Mouse (Mus musculus) intestine, postnatal 0 days (tissue): Measurements from ENCODE around the gene Arid4a. TPM values are rescaled to one million over a fixed set of nuclear protein-coding genes. Genes with fewer than 3 reads are reported as not detected.
"Not testable (repeated sequence)": the region's sequence is repeated elsewhere in the genome, so short reads cannot be mapped to it uniquely, and the experiment has no call there.

Experiments
- ATAC-seq: fragments of 200-750 bp; cut with Nextera tagmentation; 2 replicates; pipeline ENCODE4 v1.8.0; 2017; ENCODE audit warnings: mild to moderate bottlenecking, moderate TSS enrichment, moderate library complexity
- H3K27ac ChIP-seq: fragments of 300-500 bp; sonication (generic); 2 replicates; pipeline ENCODE4 v1.5.1; 2014; ENCODE audit warnings: mild to moderate bottlenecking, low read depth, low read length, moderate library complexity
- H3K27me3 ChIP-seq: fragments of 300-500 bp; sonication (generic); replicated peaks from 2 replicates; pipeline ENCODE4 v1.6.1; 2014; ENCODE audit warnings: low read length, mixed read lengths; ENCODE audit not compliant: control insufficient read depth, insufficient read depth
- H3K36me3 ChIP-seq: fragments of 300-500 bp; sonication (generic); 2 replicates; pipeline ENCODE4 v1.6.1; 2014; ENCODE audit warnings: mild to moderate bottlenecking, moderate library complexity; ENCODE audit not compliant: control insufficient read depth, insufficient read depth
- H3K4me1 ChIP-seq: fragments of 300-500 bp; sonication (generic); replicated peaks from 2 replicates; pipeline ENCODE4 v1.6.1; 2014; ENCODE audit warnings: antibody characterized with exemption, low read length, mixed read lengths; ENCODE audit not compliant: control insufficient read depth, insufficient read depth
- H3K4me2 ChIP-seq: fragments of 300-500 bp; sonication (generic); replicated peaks from 2 replicates; pipeline ENCODE4 v1.6.1; 2014; ENCODE audit warnings: low read depth, mild to moderate bottlenecking, moderate library complexity
- H3K4me3 ChIP-seq: fragments of 300-500 bp; sonication (generic); 2 replicates; pipeline ENCODE4 v1.5.1; 2014; ENCODE audit warnings: low read depth, low read length
- H3K9ac ChIP-seq: fragments of 300-500 bp; sonication (generic); 2 replicates; pipeline ENCODE4 v1.6.1; 2014; ENCODE audit warnings: mild to moderate bottlenecking, low read depth, low read length
- H3K9me3 ChIP-seq: fragments of 300-500 bp; sonication (generic); 2 replicates; pipeline ENCODE4 v1.6.1; 2016; ENCODE audit warnings: mixed run types; ENCODE audit not compliant: control insufficient read depth
- CTCF ChIP-seq: sonication (generic); IDR thresholded peaks from 2 replicates; pipeline ENCODE4 v1.5.1; 2016; ENCODE audit warnings: low read depth, mild to moderate bottlenecking, control low read depth, antibody characterized with exemption, moderate library complexity
- WGBS: fragments of 180-500 bp; shearing (Covaris S2); extraction: QIAGEN DNeasy Blood & Tissue Kit; methylation state at CpG from one replicate; pipeline ENCODE4 v1.1.7; 2014; 5-methylcytosine and 5-hydroxymethylcytosine counted together
- polyA plus RNA-seq: library from polyadenylated mRNA; unstranded; fragments of >200 nt; fragmentation: Nextera tagmentation; extraction: Ambion mirVana; gene quantifications from 2 replicates; pipeline ENCODE4 v1.2.1, GENCODE M21; 2015

Arid4a gene
- polyA plus RNA-seq, 1 experiment from 2014 or later = 23.2 TPM

DNA sequence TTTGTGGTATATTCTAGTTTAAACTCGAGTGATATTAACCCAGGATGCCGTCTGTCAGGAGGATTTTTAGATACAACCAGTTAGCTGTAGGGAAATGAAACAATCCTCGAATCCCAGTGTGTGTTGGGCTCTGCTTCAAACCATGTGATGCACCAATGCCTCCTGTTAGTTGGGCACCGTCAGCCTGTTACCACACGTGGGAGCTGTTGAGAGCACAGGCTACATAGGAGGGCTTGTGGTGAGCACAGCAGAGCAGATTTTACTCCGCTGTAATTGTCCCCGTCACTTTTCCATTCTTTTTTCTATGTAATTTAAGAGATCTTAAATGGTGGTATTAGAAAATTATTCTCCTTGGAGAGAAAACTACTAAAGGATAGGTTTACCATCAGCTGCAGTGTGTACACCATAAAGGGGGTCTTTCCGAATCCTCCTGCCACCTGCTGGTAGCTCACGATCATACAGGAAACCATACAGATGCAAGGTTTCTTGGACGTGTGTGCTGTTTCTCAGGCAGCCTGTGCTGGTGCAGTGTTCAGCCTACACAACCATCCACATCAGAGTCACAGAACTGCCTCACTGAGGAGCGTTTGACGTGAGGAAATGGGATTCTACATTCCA lies 57.4 kb downstream of the Arid4a start:
- no peak for ATAC-seq
- Histone ChIP-seq H3K27ac (no peak overlapping the region), H3K9me3 (no peaks in the 10 kb centered on the region), H3K4me3 (no peak overlapping the region), H3K4me2 (no peak overlapping the region), H3K4me1 (no peaks in the 10 kb centered on the region), H3K9ac (no peak overlapping the region), H3K27me3 (no peaks in the 10 kb centered on the region), H3K36me3 (peaks cover 74% of the 10 kb centered on the region)
- peak; percentile 58 for TF ChIP-seq CTCF
- 61% methylated on average over 12 of the region's 12 CpGs for WGBS

DNA sequence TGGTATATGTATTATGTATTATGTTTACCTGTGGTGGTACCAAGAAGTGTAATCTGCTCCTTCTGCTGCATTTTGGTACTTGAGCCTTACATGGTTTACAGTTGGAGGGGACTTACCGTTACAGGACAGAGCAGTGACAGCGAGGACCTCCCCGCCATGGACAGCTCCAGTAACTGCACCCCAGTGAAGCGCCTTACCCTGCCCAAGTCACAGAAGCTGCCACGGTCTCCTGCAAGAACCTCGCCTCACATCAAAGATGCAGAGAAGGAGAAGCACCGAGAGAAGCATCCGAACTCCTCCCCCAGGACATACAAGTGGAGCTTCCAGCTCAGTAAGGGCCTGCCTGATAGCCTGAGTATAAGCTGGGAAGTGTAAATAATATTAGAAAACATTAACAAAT lies 70.5 kb downstream of the Arid4a start:
- H3K4me3 ChIP-seq = no peak overlapping the region
- ATAC-seq = no peak
- H3K36me3 ChIP-seq = peaks cover 22% of the 10 kb centered on the region
- no peak for TF ChIP-seq CTCF
- no peaks in the 10 kb centered on the region for H3K27me3 ChIP-seq
- H3K9ac ChIP-seq = no peak overlapping the region
- 0 out of 2 replicates have a peak overlapping the region, but pooled peaks have one; percentile 15 for H3K27ac ChIP-seq
- 90% methylated on average over 8 of the region's 8 CpGs for WGBS
- H3K9me3 ChIP-seq = no peaks in the 10 kb centered on the region
- no peak overlapping the region for H3K4me2 ChIP-seq
- H3K4me1 ChIP-seq = no peaks in the 10 kb centered on the region

DNA sequence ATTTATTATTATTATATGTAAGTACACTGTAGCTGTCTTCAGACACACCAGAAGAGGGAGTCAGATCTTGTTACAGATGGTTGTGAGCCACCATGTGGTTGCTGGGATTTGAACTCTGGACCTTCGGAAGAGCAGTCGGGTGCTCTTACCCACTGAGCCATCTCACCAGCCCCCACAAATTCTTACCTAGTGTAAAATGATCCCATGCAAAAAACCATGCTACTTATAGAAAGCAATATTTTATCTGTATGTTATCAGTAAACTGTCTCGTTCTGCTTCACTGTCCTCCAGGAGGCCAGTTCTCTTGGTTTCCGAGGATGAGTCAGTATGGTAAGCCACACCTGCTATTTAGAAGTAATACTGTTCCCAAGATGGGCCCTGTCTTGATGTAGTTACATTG lies 88.5 kb downstream of the Arid4a start:
- not testable (repeated sequence) for H3K36me3 ChIP-seq, H3K4me1 ChIP-seq, ATAC-seq, H3K27me3 ChIP-seq, H3K9me3 ChIP-seq, H3K4me2 ChIP-seq, H3K4me3 ChIP-seq, H3K27ac ChIP-seq, H3K9ac ChIP-seq
- WGBS = 67% methylated on average over 4 of the region's 4 CpGs

- Histone ChIP-seq H3K27ac (no peak overlapping the region), H3K27me3 (no peaks in the 10 kb centered on the region), H3K4me3 (no peak overlapping the region), H3K4me1 (no peaks in the 10 kb centered on the region), H3K9ac (no peak overlapping the region), H3K36me3 (no peaks in the 10 kb centered on the region), H3K4me2 (no peak overlapping the region), H3K9me3 (no peaks in the 10 kb centered on the region)
- no peak for ATAC-seq
- TF ChIP-seq CTCF = no peak
- 87% methylated on average over 6 of the region's 6 CpGs for WGBS
These were observed 91.5 kb downstream of the Arid4a start for GRCm38 (mm10) chr12:71107216-71107771.

GRCm38 (mm10) chr12:71111331-71111730 lies 95.5 kb downstream of the Arid4a start, which contains the start of gene Tomm20l:
TSS of gene Tomm20l (plus strand) at chr12:71111428.
- H3K9me3 ChIP-seq = no peaks in the 10 kb centered on the region
- H3K4me3 ChIP-seq = peak within 1 kb of the TSS; percentile 18
- H3K9ac ChIP-seq = no peak within 1 kb of the TSS
- H3K4me2 ChIP-seq = peak within 1 kb of the TSS; percentile 66
- peak; percentile 61 for TF ChIP-seq CTCF
- peak; percentile 61; the same call in 1 of the 2 replicates for ATAC-seq
- WGBS = 6% methylated on average over 28 of the region's 33 CpGs
- no peaks in the 10 kb centered on the region for H3K36me3 ChIP-seq
- no peaks in the 10 kb centered on the region for H3K27me3 ChIP-seq
- H3K4me1 ChIP-seq = no peaks in the 10 kb centered on the region
- no peak within 1 kb of the TSS for H3K27ac ChIP-seq

DNA sequence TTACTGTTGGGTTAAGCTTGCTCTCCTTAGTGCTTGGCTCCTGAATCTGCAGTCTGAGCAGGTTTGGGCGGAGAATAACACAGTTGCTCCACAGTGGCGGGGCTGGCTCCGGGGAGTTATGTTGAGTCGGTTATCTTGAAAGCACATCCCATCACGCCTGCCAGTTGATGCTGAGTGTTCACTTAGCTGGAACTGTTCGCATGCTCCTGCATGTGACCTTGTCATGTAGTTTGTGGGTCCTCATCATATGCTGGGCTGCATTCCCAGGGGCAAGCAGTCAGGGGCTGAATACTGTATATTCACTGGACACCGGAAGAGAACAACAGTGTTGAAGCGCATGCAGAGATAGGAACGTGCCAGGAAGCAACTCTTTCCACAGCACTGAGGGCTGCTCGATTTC lies 97.3 kb downstream of the Arid4a start:
- no peak for ATAC-seq
- Histone ChIP-seq H3K4me3 (no peak overlapping the region), H3K27me3 (no peaks in the 10 kb centered on the region), H3K9me3 (no peaks in the 10 kb centered on the region), H3K27ac (no peak overlapping the region), H3K9ac (no peak overlapping the region), H3K4me1 (no peaks in the 10 kb centered on the region), H3K36me3 (no peaks in the 10 kb centered on the region), H3K4me2 (no peak overlapping the region)
- WGBS = 83% methylated on average over 10 of the region's 10 CpGs
- TF ChIP-seq CTCF = no peak
